Mouse (Mus musculus): ENCODE measurements around the gene Mei1.
A peak's percentile ranks its signal among the peaks of the same experiment; 100 is the strongest.
"Not testable (repeated sequence)": the region's sequence is repeated elsewhere in the genome, so short reads cannot be mapped to it uniquely, and the experiment has no call there.

The Mei1 gene

GRCm38 (mm10) chr15:82085606-82086005 is 15.8 kb downstream of the Mei1 start:
- no peak for DNase-seq (ENCODE audit: low spot score)

DNA sequence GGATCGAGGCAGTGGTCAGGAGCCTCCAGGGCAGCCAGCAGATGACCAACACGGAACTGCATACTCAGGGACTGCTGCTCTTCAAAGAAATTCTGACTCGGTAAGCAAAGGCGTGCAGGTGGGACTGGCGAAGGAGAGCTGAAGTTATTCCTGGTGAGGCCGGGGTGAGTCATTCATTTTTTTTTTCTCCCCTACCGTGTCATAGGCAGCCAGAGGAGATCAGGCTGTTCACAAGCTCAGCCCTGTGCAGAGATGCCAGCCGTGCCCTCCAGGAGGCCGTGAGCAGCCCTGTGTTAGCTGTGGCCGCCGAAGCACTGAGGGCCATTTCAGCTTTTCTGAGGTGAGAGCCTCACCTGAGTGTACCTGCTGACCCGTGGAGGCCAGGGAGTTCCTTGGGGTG is 16.3 kb downstream of the Mei1 start:
- DNase-seq (ENCODE audit: low spot score) = no peak

- DNase-seq (ENCODE audit: low spot score) = peak; percentile 56
Measured at GRCm38 (mm10) chr15:82087266-82087665, 17.5 kb downstream of the Mei1 start.

DNA sequence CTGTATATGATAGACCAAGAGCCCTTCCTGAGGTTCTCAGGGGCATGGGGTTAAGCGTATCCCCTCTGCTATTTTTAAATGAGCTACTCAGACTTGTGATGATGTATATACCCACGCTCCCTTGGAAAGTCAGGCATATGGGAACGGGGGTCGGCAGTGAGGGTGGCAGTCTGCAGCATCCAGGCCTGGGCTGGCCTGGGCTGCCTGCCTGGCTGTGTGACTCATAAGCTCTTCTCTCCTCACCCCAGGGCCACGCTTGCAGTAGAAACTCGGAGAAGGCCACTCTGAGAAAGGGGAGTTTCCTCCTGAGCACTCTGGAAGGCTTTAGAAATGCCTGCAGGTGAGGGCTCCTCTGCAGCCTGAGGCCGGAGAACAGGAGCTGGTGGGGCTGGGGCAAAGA is 21.3 kb downstream of the Mei1 start:
- no peak for DNase-seq (ENCODE audit: low spot score)

DNA sequence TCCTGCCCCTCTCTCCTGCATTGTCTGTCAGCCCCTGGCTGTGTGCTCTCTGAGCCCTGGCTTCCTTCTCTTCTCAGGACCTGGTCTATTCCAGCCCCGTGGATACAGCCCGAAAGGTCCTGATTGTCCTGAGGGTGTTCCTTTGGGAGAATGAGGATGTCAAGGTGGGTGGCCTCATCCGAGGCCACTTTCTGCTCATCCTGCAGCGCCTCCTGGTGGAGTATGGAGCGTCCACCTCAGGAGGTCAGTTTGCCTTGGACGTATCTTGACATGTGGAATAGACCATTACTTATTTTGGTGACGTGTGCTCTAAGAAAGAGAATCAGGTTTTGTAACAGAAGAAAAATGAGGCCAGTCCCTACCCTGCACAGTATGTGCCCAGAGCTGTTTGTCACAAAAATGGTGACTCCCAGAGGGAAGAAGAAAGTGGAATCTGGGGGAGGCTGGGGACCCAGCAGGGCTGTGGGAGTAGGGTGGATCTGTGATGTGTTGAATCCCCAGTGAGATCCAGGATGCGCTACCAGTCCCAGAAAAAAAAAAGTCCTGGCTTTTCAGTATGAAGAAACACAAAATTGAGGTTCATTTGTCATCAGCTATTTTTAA is 37.3 kb downstream of the Mei1 start:
- DNase-seq (ENCODE audit: low spot score) = peak; percentile 78

- no peak for DNase-seq (ENCODE audit: low spot score)
Measured at GRCm38 (mm10) chr15:82120544-82120943, 50.7 kb downstream of the Mei1 start.

DNA sequence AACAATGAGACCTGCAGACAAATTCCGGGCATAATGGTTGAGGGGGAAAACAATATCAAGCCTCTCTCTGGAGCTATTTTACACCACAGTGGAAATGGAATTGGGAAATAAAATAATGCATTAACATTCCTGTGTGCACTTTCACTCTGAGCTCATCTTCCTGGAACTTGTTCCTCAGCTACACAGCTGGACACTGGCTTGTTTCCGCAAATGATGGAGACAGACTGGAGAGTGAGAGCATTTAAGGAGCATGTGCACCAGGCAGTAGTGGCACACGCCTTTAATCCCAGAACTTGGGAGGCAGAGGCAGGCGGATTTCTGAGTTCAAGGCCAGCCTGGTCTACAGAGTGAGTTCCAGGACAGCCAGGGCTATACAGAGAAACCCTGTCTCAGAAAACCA is 56.9 kb downstream of the Mei1 start:
- DNase-seq (ENCODE audit: low spot score) = not testable (repeated sequence)

DNA sequence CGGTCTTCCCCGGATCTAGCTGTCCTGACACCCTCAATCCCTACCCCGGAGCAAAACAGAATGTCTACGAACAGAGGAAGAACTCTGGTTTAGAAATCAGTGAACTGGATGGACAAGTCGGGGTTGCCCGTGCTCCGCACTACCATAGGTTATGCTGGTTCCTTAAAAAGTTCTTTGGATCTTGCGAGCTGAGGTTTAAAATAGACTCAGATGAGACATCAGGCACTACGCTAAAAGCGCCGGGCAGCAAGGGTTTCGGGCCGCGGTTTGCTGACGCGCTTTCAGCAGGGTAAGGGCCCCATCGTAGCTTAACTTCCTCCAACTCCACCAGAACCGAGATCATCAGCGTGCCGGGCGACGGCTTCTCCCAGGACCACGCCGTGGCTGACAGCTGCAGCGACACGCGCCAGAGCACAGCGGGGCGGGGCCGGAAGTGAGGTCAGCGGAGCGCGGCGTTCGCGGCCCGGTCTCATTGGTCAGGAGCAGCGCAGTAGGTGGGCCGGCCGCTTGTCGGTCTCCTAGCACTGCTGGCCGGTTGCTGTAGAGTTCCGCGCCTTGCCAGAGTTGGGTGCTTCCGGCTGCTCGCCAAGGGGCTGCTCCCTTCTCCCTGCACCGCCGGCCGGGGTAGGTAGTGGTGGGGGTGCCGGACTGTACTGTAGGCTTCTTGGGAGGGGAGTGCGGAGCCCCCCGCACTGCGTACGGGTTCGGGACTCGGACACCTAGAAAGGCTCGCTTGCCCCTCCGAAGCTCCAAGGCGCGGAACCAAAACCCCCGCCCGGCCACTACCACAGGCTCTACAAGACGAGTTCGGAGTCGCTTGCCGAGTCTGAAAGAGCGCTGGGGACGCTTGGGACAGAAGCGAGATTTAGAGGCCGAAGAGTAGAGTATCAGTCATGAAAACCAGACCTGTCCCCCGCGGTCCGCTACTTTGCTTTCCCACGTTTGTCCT is 57.9 kb downstream of the Mei1 start, which contains the start of gene Ccdc134:
Ccdc134 (plus strand) TSS at position 497 of the 949 bp plus-strand sequence.
- peak; percentile 98 for DNase-seq (ENCODE audit: low spot score)

DNA sequence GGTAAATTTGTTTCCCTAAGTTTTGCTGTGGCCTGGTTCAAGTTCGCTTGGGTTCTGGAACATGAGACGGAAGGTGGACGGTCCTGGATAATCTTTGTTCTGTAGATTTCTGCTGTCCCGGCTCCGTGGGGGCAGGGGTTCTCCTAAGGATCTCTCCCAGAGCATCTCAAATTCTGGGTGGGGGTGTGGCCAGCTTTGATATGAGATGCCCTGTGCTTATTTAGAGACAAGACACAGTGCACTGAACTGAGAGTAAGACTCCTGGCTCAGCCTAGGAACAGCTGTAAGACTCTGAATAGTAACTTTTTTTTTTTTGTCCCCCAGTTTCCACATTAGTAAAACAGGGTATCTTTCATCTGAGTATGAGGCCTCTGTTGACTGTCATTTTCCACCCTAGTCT is 58.6 kb downstream of the Mei1 start:
- no peak for DNase-seq (ENCODE audit: low spot score)

DNA sequence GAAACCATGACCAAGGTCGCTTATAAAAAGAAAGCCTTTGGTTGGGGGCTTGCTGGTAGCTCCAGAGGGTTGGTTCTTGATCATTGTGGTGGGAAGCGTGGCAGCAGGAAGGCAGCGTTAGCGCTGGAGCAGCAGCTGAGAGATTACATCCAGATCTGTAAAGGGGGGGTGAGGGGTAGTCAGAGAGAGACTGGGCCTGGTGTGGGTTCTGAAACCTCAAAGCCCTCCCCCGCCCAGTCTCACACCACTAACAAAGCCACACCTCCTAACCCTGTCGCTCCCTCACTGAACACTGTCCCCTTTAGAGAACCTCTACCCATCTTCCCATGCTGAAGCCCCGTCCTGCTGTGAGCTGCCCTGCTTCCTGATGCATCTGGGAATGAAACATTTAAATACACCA is 60.8 kb downstream of the Mei1 start:
- no peak for DNase-seq (ENCODE audit: low spot score)

- peak; percentile 27 for DNase-seq (ENCODE audit: low spot score)
Measured at GRCm38 (mm10) chr15:82135372-82135771, 65.6 kb downstream of the Mei1 start.

- peak; percentile 83 for DNase-seq (ENCODE audit: low spot score)
Measured at GRCm38 (mm10) chr15:82138565-82138964, 68.8 kb downstream of the Mei1 start.

DNA sequence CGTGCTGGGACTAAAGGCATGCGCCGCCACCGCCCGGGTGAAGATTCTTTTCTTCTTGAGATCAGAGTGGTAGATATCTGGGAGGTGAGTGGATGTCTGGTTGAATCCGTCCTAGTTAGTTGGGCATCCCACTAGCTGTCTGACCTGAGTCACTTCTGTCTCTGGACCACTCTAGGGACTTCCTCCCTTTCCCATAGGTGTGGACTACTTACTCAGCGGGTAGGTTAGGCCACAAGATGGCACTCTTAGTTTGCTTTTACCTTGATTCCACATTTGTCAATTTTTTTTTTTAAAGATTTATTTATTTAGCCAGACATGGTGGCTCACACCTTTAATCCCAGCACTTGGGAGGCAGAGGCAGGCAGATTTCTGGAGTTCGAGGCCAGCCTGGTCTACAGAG is 69.4 kb downstream of the Mei1 start:
- peak; percentile 52 for DNase-seq (ENCODE audit: low spot score)

DNA sequence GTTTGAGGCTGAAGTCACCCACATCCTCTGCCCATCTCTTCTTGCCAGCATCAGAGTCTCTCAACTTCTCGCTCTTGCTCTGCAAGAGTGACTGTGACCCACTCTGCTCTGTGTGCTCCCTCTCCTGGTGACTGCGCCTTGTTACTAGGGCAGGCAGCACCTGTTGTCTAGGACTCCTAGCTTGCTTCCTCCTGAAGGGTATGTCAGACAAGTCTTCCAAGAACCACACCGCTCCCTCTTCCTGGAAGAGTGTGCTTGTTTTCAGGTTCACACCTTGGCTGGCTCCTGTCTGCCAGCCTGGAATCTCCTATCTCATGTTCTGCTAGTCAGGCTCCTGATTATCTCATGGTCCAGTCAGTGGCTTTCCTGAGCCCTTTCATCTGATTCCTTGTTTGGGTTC is 70.6 kb downstream of the Mei1 start:
- peak; percentile 46 for DNase-seq (ENCODE audit: low spot score)

GRCm38 (mm10) chr15:82144157-82144556 is 74.4 kb downstream of the Mei1 start:
- no peak for DNase-seq (ENCODE audit: low spot score)

- DNase-seq (ENCODE audit: low spot score) = peak; percentile 62
Measured at GRCm38 (mm10) chr15:82145408-82145807, 75.6 kb downstream of the Mei1 start.

DNA sequence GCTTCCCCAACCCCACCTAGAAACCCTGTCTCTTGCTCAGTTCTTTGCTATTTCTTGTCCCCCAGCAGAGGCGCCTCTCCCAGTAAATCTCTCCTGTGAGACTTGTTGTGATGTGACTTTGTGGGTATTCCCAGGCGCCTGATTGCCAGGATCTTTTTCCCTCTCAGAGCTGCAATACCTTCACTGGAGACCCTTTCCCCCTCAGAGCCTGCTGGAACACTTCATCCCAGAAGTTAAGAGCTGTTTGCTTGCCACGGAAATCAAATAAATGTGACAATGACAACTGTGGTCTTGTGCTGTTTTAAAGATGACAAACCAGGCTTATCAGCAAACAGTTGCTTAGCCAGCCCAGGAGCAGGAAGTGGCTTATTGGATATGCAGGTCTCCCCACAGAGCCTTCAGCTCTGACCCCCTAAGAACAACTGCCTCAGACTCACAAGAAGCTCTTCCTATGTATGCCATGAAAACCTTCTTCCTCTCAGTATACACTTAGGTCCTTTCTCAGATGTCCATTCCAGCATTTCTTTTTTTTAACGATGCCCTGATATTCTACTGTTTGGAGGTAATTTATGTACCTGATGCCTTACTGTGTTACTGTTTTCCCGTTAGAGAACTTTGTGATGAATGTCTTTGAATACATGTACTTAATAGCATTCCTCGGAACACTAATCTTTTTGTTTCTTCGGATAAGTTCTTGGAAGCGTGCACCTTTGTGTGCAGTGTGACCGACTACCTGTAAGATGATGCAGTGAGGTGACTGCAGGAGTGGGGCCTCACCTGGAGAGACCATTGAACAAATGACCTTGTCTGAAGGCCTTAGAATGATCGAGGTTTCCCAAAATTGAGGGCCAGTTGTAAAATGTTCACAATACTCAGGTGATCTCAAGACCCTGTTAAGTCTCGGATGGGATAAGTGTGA is 76.3 kb downstream of the Mei1 start:
- DNase-seq (ENCODE audit: low spot score) = peak; percentile 57

DNA sequence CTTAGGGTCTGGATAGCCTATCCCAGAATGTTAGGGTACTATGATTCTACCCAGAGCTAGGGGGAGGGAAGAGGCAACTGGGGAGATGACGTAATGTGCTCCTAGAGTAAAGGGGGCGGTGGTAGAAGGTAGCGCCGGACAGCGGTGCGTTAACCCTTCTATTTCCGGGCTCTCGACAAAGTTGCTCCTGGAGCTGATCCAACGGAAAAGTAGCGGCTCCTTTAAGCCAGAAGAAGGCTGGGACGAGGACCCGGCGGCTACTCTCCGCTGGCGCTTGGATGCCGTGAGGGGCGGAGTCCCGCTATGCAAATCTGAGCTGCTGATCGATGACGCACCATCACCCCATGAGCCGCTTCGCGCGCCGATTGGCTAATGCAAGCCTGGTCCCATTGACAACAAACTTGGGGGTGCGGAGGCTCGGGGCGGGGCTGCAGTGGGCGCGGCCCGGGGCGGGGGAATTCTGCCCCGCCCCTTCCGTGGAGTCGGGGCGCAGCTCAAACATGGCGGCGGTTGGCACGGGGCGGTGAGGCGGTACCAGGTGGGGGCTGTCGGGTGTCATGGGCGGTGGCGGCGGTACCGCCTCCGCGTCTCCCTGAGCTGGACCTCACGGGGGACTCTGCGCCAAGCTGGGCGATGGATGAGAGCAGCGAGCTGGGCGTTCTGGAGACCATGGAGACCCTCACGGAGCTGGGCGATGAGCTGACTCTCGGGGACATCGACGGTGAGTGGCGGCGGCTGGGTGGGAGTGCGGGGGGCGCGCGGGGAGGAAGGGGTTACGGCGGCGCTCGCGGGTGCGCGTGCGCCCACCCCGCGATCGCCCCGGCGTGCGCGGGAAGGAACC is 77.2 kb downstream of the Mei1 start, which contains the start of gene Srebf2:
Srebf2 (plus strand) TSS at position 412 of the 841 bp plus-strand sequence.
- DNase-seq (ENCODE audit: low spot score) = peak; percentile 100

DNA sequence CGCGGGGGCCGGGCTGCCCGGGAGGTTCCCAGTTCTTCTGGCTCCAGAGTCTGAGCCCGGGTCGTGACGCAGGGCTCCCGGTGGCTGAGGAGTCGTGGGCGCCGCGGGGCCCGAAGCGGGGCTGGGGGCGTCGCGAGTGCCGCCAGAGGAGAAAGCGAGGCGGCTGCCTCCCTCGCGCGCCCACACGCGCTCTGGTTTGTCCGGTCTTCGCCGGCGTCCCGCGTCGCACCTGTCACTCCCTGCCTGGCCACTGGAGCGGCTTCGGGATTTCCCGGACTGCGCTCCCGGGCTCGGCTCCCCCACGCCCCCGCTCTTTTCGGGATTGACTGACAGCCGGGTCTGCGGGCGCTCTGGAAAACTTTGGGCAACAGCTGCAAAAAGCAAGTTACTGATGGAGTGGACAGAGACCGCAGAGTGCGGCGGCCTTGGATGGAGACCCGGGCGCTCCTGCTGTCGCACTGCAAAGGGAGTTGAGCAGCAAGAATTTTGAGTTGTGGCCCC is 77.9 kb downstream of the Mei1 start:
- DNase-seq (ENCODE audit: low spot score) = peak; percentile 87

DNA sequence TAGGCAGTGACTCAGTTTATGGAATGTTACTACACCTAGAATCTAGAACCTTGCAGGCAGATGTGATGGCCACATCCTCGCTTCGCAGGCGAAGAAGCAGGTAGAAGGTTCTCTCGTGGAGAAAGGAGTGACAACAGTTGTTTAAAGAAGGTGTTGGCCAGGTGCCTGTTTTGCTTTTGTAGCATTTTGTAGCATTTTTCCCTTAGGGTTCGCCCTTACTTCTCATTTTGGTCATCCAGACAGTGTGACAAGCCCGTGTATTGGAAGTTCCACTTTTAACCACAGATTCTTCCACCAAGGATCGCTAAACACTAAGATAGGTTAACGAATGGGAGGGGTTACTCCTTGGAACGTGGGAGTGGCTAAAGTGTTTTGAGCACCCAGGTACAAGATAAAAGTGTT is 78.7 kb downstream of the Mei1 start:
- no peak for DNase-seq (ENCODE audit: low spot score)

DNA sequence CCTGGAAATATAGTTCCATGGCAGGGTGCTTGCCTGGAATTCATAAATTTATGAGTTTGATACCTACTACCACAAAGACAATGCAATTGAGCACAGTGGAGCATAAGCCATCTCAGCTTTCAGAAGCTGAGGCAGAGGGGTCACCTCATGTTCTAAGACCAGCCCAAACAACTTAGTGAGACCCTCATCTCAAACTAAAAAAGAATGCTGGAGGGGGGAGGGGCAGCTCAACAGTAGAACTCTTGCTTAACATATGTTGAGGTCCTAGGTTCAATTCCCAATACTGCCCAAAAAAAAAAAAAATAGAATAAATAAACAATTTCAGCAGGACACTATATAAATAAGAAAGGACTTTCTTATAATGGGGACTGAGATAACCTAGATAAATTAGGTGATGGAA is 80.2 kb downstream of the Mei1 start:
- DNase-seq (ENCODE audit: low spot score) = no peak
